Mouse (Mus musculus) heart, adult 8-10 months (tissue): ENCODE measurements at regions not wholly inside any gene's neighbourhood (a gene's known extent, or its start where the extent isn't known, plus 50 kb on each side); places are given as distances from the start of the nearest gene placed in this dataset.

Source experiments
- DNase-seq: peaks from one replicate; pipeline ENCODE4 v3.0.0; 2022; ENCODE audit warnings: low spot score

DNA sequence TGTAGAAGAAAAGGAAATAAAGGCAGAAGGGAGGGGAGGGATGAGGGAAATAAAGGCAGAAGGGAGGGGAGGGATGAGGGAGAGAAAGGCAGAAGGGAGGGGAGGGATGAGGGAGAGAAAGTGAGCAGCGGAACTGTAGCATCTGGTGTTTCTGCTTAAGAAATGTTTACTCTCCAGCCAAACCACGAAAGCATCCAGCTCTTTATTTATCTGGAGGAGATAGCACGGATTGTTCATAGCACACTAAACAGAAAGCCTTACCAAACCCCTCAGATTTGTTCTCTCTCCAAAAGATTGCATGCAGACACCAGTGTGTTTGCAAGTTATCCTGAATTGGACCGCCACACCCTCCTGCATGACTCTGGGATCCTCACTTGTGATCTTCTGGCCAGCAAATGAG is 168.4 kb upstream of the Cxcl12 start:
- DNase-seq: peak; percentile 13

DNA sequence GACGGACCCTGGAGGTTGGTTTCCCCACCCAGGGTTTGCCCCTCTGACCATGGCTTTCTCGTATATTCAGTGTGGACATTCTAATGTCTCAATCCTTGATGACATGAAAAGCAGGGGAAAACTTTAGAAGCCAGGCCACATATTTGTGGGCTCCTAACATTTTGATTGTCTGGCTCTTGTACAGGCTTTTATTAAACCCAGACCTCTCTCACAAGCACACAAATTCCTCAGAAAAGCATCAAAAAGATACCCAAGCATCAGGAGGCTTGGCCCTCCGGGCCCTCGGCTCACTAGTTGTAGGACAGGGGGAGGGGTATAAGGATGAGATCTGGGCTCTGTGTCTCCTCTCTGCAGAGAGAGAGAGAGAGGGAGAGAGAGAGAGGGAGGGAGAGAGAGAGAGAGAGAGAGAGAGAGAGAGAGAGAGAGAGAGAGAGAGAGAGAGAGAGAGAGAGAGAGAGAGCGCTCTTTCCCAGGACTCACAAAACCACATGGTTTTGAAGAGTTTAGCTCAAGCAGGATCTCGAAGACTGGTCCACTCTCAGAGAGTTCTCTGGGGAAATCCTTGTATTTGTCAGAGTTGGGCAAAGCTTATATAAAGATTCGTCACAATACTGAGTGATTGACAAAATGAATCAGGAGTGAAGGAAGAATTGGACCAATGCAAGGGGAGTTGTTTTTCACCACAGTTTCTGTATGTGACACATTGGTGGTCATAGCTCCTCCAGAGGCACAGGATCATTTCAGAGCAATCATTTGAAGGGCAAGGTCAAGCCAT is 167.2 kb upstream of the Cxcl12 start:
- no peak for DNase-seq

DNA sequence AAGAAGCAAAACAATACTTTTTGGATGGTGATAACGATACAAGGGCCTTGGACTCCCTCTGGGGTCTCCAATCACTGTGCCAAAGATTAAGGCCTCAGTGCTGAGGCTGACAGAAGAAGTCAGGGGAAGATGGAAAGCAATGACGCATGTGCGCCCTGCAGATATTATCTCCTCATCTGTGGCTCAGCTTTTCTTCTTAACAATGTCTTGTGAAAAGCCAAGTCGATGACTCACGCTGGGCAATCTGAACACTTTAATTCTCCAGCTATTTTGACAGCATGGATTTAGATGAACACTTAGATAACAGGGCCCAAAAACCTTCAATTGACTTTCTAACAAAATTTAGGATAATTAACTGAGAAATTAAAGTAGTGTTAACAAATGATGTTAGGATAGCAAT is 155.7 kb upstream of the Cxcl12 start:
- no peak for DNase-seq

DNA sequence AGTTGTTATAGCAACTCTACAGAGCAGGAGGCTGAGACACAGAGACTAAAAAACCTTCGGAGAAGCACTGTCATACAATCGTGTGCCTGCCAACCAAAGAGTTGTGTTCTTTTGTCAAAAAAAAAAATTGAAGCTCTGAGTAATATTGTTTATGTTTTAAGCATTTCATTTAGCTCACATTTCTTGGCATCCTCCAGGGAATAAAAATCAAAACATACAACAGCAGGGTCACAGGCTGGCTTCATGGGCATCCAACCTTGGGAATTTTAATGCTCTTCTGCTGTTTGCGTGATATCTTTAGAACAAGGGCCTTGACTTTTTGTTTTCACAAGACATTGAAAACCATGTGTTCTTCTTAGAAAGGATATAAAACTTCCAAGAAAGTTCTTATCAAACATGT is 152.9 kb upstream of the Cxcl12 start:
- no peak for DNase-seq

DNA sequence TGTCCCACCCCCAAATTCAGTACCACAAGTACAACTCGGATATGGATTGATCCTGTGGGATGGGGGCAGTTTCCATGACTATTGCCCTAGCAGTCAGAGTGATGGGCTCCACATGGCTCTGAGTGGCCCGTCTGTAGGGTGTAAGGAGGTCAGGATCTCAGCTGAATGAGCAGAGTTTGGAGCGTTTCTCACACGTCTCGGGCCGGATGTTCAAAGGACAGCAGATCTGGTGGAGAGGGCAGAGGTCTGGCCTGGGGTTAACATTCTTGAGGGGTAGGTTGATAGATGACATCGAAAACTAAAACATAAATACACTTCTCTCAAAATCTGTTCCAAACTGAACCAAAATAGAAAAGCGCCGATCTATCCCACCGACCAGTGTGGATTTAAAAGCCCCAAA is 146.5 kb upstream of the Cxcl12 start:
- no peak for DNase-seq

DNA sequence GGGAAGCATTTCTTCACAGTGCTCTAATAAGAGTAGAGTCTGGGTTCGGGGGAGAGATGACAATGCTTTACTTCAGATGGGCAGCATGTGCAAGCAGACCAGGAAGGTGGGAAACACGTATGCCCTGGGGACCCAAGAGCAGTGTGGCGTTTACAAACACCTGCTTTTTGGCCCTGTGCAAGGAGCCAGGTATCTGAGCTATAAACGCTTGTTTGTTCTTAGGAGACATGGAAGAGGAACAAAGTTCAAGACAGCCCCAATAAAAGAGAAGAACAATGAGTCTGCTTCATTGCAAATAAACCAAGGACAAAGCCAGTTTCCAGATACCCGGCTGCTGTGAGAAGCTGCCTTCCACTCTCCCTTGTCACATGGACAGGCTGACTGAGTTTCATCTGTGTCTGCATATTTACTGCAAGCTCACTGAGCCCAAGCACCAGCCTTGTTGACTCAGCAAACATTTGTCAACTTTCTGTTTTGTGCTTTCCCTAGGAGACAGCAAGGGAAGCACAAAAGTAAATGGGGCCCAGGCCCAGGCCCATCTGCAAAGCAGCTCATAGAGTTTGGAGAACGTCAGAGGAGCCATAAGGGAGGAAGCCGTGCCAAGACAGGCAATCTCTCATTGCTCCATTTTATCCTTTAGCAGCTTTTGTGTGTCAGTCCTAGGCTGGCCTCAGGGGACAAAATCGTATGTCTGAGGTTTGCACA is 136.1 kb upstream of the Cxcl12 start:
- DNase-seq: no peak

DNA sequence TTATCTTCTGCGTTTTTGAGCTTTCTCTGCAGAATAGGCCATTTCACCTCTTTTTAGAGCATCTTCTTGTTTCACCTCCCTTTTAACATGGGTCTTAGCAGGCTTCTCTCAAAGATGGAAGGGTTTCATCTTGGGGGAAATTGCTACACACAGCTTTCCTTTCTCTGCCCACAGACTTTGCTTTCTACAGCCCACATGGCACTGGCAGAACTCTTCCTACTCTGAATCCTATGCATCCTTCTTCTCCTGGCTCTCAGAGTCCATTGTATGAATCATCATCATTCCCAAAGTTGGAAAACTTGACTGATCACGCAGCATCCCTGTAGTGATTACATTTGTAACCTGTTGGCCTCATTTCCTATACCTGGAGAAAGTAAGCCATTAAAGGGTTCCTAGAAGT is 124.6 kb upstream of the Cxcl12 start:
- DNase-seq: no peak

DNA sequence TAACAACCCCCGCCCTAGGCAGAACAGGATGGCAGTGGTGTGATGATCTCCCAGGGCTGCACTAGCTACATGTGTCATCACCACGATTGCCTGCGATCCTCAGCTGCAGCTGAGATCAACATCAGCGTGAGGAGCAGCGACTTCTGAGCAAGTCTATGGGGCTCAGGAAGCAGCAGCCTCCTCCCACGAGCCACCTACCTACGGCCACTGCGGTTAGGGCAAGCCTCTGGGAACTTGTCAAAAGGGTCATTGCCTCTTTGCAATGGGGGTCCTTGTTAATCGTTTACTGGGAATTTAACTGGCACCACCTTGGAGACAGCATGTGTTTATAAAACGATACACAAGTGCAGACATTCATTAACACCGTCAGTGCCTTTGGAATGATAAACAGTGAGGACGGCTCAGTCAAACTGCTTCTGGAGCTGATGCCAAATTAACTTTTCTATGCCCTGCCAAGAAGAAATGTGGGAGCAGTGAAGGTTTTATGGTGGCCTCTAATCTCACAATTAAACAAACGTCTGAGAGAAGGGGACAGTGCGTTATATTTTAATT is 118.8 kb upstream of the Cxcl12 start:
- no peak for DNase-seq

DNA sequence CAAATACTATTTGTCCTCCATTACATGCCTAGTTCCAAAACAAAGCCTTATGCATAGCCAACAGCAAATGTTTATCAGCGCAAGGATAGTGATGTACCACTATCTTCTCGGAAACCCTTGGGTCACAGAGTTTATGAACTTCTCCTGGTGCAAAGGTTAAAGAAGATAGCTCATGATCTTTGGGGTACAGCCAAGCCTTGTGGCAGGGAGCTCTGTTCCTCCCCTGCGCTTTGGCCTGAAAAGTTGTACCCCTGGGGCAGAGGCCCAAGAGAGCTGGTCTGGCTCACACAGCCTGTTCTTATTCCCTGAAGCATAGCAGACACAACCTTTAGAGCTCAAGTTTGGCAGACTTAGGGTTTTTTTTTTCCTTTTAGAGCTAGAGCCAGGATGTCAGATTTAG is 107.6 kb upstream of the Cxcl12 start:
- DNase-seq: peak; percentile 45

DNA sequence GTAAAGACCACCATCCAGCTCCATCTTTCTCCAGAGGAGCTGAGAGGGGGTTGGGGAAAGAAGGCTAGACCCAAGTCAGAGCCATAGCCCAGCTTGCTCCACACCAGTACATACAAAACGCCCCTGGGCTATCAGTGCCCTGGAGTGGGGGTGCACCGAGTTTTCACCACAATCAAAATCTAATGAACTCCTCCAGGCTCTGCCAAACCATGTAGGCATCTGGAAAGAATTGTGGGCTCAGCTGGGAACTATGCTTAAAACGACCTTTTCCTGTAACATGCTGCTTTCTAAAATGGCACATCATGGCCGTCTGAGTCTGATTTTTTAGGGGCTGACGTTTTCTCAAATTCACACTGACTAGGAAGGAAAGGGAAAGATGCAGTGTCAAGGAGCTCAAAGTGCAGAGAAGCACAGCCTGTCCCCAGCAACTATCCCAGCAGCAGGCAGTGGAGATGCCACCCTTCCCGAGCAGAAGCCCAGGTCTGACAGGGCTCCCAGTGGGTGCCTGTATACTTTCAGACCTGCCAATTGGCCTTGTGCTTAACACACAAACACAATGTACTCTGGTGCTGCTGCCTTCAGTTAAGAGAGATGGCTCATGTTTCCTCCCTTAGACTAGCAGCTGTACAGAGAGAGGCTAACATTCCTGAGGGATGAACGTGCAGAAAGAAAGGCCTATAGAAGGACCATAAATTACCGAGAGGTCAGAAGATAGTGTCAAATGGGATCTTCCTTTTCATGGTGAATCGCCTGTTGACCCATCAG is 100.6 kb upstream of the Cxcl12 start:
- no peak for DNase-seq

DNA sequence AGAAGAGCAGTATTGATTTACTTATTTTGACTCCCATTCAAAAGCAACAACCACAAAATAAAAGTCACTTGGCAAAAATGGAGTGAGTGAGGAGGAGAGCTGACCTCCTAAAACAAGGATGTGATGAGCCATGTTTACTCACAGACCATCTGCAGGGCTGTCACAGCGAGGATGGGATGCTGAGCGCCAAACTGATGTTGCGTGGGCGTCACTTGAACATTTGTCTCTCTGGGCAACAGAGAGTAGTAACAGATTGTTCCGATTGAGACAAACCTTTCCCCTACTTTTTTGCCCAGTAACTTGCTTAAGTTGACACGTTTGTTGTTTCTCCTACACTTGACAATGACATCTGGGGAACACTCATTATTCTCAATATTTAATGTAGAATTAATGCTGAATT is 97.0 kb upstream of the Cxcl12 start:
- no peak for DNase-seq

DNA sequence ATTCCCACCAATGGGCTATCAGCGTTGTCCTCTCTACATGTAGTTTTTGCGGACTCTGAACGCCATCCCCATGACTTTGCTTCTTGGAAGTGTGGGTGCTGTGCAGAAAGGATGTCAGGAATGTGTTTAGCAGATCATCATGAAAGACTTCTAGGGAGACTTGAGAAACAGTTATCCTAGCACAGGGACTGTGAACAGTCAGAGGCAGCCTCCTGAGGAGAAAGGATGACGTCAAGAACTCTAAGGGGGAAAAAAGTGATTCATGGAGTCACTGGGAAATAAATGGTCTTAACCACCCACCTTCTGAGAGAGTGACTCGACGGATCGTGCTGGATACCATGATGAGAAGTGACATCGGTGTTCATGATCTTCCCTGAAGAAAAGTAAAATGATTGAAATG is 96.5 kb upstream of the Cxcl12 start:
- no peak for DNase-seq

DNA sequence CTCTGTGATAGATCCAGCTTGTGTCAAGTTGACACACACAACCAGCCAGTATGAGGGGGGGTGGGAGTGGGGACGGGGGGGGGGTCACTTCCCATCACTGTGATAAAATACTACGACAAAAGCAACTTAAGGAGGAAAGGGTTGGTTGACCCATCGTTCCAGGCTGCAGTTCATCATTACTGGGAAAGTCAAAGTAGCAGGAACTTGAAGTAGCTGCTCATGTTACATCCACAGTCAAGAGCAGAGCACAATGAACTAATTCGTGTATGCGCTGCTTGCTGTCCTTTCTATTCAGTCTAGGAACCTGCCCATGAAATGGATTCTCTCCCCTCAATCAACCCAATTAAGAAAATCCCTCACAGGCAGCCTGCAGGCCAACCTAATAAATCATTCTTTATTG is 88.8 kb upstream of the Cxcl12 start:
- DNase-seq: no peak

DNA sequence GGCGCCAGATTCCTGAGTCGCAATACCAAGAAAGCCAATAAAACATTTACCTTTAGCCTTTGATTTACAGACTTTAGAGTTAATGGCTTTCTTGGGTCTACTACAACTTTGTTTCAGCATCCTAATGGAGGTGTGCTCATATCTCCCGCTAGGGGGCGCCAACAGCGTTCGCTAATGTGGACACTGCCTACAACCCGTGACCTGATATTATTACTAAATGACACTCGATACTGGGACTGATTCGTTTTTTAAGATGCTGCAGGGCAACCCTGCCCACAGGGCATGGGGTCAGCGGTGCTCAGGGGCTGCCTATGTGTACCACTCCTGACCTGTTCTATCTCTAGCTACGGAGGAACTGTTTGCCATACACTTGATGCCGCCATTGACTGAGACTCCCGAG is 87.4 kb upstream of the Cxcl12 start:
- no peak for DNase-seq

DNA sequence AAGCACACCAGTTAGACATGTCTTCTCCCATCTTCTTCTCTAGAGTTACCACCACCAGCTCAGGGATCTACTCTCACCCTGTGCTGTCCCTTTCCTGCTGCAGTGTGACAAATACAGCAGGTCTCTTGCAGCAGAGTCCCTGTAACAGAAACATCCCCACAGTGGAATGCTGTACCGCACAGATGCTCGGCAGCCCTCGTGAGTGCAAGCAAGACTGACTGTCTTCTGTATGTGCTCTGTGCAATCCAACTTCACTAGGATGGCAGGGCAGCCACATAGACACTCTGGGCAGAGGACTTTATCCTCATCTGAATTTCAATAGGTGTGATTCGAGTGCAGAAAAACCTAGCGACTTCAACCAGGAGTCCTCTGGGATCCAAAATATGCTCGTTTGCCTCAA is 84.1 kb upstream of the Cxcl12 start:
- no peak for DNase-seq

DNA sequence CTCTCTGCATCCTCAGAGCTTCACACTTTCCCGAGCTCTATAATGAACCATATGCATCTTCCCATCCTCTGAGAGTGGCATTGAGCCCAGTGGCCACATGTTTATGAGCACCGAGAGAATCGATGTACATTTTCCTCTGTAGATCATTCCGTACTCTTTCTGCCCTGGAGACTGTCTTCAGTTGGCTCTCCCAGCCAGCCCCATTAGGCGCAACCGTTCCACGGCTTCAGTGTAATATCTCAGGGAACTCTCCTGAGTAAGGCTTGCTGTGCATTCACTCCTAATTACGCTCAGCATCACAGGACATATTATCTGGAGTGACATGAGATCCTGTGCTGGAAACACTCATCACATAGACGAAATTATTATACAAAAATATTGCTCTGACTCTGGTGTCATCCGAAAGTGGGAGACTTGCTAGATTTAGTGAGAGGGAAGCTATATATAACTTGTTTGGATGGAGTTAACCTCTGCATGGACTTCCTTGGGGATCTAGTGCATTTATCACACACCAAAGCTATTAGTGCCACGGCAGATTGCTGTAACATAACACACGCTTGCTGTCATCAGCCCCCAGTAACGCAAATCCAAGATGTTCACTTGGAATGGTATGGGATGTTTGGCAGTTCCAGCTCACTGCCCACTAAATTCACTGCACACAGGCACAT is 83.4 kb upstream of the Cxcl12 start:
- DNase-seq: no peak

DNA sequence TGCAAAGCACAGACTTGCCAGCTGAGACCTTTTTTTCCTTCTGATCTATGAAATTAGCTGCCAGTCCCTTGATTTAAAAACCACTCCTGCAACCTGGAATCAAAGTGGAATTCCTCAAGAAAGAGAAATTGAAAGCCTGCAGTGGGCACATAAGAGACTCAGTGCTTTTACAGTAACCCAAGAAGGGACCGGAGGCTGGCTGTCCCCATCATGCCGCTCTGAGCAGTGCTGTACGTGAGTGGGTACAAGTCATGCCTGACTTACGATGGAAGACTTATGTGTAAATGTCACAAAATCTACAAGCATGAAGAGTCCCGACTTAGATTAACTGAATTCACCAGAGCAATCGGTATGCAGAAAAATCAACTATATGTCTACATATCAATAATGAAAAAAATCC is 73.6 kb upstream of the Cxcl12 start:
- DNase-seq: no peak

DNA sequence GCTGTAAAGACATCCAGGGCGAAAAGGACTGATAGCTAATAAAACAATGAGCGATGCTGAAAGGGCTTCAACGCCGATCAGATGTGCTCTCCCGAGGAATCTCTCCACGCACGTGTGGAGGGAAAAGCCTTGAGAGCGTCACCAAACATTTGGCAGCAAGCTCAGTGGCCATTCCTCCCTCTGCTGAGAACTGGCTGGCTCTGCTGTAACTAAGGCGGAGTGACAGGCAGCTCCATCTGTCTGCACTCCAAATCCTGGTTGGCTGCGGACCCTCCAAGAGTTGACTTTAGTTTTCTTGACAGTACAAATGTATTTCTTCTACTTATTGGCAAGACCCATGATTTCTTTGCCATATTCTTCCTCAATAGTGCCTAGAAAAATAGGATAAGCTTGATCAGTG is 68.5 kb upstream of the Cxcl12 start:
- no peak for DNase-seq

DNA sequence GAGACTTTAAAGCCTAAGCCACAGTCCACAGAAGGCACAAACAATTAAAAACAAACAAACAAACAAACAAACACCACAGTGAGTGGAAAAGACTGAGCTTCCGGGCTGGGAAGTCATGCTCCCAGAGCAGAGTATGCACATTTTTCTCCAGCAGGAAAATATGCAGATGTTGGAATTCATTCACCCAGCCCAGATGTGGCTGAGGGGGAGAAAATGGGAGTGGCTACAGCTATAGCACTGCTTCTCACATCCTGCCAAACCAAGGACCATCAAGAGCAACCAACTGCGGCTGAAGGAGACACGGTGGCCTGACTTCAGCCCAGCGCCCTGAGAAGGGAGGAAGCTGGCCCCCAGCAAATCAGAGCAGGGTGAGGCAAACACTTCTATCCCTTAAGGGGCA is 65.6 kb upstream of the Cxcl12 start:
- DNase-seq: no peak

DNA sequence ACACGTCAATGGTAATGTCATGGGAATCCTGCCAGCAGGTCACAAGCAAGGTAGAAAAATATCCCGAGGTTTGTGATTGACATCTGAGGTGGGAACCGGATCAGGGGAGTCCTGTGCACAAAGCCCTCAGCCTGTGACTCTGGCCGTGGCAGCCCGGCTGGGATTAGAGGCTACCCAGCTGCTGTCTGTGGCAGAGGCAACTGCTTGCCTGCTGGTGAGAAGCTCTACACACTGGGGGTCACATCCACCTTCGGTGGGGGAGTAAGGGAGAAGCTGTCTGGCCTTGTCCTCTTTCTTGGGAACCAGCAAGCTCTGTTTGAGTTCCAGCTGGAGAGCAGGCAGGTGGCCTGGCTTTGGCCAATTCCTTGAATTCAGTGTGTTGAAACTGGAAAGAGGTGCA is 64.3 kb upstream of the Cxcl12 start:
- no peak for DNase-seq

DNA sequence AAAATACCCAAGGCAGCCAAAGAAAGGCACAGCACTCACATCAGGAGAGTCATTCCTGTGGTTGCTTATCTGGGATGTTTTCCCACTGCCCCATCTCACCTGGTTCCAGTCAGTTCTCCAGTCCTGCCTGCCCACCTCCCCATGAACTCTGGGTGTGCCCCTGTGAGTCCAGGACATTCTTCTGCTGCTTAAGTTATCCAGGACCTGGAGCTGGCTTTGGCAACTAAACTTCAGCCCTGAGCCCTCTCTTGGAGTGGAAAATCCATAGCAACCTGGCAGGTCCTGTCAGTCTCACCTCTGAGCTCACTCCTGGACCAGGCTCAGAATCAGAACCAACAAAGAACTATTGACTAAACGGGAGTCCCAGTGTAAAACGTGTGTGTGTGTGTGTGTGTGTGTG is 63.9 kb upstream of the Cxcl12 start:
- DNase-seq: no peak

DNA sequence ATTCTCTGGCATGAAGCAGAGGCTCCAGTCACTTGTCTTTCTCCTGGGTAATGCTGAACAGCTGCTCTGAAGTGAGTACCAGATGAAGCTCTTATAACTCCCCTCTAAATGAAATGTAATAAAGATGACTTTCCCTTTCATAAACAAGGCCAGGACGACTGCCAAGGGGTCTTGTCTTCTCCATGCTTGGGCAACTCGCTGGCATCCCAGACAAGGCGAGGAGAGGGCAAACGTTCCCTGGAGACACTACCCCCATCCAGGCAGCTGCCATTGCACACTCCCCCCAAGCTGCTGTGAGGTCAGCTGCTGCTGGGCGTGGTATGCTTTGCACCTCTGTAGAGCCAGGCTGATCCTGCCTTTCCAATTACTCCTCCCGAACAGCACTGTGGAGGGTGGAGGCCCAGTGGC is 63.1 kb upstream of the Cxcl12 start:
- DNase-seq: peak; percentile 3
